Mouse (Mus musculus): ENCODE measurements at regions not wholly inside any gene's neighbourhood (a gene's known extent, or its start where the extent isn't known, plus 50 kb on each side); places are given as distances from the start of the nearest gene placed in this dataset.

- no peak for TF ChIP-seq HCFC1 (IDR thresholded peaks at IDR 0.05; ENCODE audit: borderline replicate concordance, insufficient read depth, low read length)
- TF ChIP-seq ZNF384 (IDR thresholded peaks at IDR 0.05; ENCODE audit: low read depth, low read length), result no peak
- no peak for TF ChIP-seq MAFK (IDR thresholded peaks at IDR 0.05; ENCODE audit: insufficient read depth, low read depth, low read length)
Measured at GRCm38 (mm10) chr9:111745206-111745605, 55.1 kb upstream of the Stac start.

Data from ES-E14 (cell line).